Mouse (Mus musculus) lung, adult 2 months (tissue): ENCODE results near the gene Lcor.

Source experiments
- CTCF ChIP-seq: fragments of 200-500 bp; IDR thresholded peaks from 2 replicates; pipeline ENCODE4 v1.5.1; 2011; ENCODE audit warnings: mild to moderate bottlenecking, low read length, control low read depth; ENCODE audit not compliant: insufficient read depth
- POLR2A ChIP-seq: fragments of 200-500 bp; IDR thresholded peaks from 2 replicates; pipeline ENCODE4 v1.6.1; 2011; ENCODE audit warnings: low read depth, mild to moderate bottlenecking, control low read depth, low read length, borderline replicate concordance; ENCODE audit errors: extremely low read depth

- TF ChIP-seq CTCF (no peak), POLR2A (no peak)
Observed at GRCm38 (mm10) chr19:41466475-41466874, 16.0 kb upstream of the Lcor start.
